Mouse (Mus musculus) C2C12 (cell line): ENCODE data around the gene Cyp46a1.

ENCODE experiments used
- CEBPB ChIP-seq: IDR thresholded peaks from one replicate; pipeline ENCODE4 v1.6.1; 2011; ENCODE audit warnings: low read depth, mild to moderate bottlenecking, control low read depth, moderate library complexity
- CTCF ChIP-seq: IDR thresholded peaks from one replicate; pipeline ENCODE4 v1.5.1; 2011; ENCODE audit not compliant: control insufficient read depth, insufficient read depth, insufficient read length
- MAX ChIP-seq: IDR thresholded peaks from one replicate; pipeline ENCODE4 v1.6.1; 2011; ENCODE audit warnings: mild to moderate bottlenecking, control low read depth
- MYOD1 ChIP-seq: IDR thresholded peaks from one replicate; pipeline ENCODE4 v1.6.1; 2011; ENCODE audit warnings: low read depth; ENCODE audit not compliant: control insufficient read depth, insufficient read length

DNA sequence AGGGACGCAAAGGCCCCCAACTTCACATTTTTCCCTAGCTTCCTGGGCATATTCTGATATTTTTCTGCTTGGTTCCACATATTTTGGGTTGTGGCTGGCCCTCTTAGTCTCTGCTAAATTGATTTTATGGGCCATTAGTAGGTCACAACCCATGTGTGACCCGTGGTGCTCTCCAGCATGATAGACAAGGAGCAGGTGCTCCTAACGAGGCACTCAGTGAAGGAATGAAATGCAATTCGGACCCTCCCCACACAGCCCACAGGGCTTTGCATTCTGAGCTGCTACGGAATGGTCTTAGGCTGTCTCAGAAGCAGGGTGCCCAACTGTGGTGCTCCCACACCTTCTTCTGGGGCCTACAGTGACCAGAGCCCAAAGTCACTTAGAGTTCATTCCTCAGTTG lies 74.9 kb downstream of the Cyp46a1 start:
- no peak for TF ChIP-seq CTCF
- TF ChIP-seq MYOD1: peak; percentile 95
- no peak for TF ChIP-seq MAX
- no peak for TF ChIP-seq CEBPB
